Mouse (Mus musculus) neural tube, postnatal 0 days (tissue): ENCODE data around the gene Hist1h2ba. TPM values are rescaled to one million over a fixed set of nuclear protein-coding genes. Genes with fewer than 3 reads are reported as not detected.

Source experiments
- microRNA-seq: library from miRNA; unstranded; fragments of <30 nt; microRNA quantifications from one replicate; pipeline ENCODE4, GENCODE M21; 2016
- polyA plus RNA-seq: library from polyadenylated mRNA; unstranded; fragments of >200 nt; fragmentation: Nextera tagmentation; extraction: Ambion mirVana; gene quantifications from 2 replicates; pipeline ENCODE4 v1.2.1, GENCODE M21; 2015

Gene Hist1h2ba
- polyA plus RNA-seq, result not detected in 2 replicates

GRCm38 (mm10) chr13:23933421-23934210 lies at the start of gene Hist1h2ba:
Gene Hist1h2ba, minus strand, starts transcription at chr13:23934156.

DNA sequence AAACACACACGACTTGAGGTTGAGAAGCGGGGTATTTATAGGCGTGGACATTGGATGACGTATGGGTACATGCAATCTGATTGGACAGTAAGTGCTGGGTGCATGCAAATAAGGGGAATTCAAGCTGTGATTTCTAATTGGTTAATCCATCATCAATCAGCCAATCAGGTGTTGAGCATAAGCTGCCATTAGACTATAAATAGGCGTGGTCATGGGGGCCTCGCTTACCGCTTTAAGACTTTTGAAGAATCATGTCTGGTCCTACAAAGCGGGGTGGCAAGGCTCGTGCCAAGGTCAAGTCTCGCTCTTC lies 210 bp upstream of the Hist1h2ba start, which contains the start of gene Hist1h2aa:
Gene Hist1h2aa, plus strand, starts transcription at position 252 of the 310 bp plus-strand sequence.

DNA sequence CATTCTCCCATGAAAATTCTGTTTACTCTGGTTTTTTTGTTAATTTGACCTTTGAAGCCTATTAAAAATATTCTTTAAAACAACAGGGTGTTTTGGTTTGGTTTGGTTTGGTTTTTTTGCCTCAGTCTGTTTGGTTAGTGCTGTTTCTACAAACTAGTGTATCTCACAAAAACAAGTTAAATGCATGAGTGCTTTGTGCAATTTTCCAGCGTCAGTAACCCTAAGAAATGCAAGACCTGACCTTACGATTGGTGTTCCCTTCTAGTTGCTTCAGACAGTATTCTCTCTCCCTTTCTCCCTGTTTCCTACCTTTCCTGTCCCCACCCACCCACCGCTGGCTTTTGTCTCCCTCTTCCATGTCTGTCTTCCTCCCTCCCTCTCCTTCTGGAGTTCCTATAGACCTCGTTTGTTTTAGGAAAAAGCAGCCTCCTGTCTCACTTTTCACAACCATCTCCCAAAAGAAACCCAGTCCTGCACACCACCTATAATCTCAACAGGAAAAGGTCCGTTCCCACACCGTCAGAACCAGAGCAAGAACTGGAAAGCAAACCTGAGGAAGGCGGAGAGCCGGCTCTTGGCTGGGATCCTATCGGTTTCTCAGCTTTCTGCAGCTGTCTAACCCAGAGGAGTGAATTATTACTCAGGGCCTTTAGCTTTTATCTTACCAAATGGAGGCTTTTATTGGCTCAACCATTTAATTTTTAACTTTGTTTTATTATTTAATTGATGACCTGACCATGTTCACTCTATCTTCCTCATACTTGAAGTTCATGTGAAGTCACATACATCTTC lies 19.4 kb downstream of the Hist1h2ba start, which contains the start of gene Slc17a4:
Gene Slc17a4, minus strand, starts transcription at position 634 of the 792 bp plus-strand sequence.

Small RNAs within 50 kb of the gene (microRNA-seq; reads per million reads assigned to microRNA genes)
- gene Gm44344, result not detected

Other genes starting within 250 kb of the Hist1h2ba start
- 37.8 and 45.4 TPM in 2 replicates for gene Hist1h2bc, start 250.0 kb downstream of the Hist1h2ba start, polyA plus RNA-seq
- gene Hist1h1t, start 238.3 kb downstream of the Hist1h2ba start, polyA plus RNA-seq, result not detected in 2 replicates
- gene Hist1h4c, start 235.7 kb downstream of the Hist1h2ba start, polyA plus RNA-seq, result 2.4 and 3.7 TPM in 2 replicates
- gene Hfe, start 223.3 kb downstream of the Hist1h2ba start, polyA plus RNA-seq, result 6.6 and 7.2 TPM in 2 replicates
- gene Hist1h1c, start 195.3 kb downstream of the Hist1h2ba start, polyA plus RNA-seq, result 16.4 and 22.5 TPM in 2 replicates
- not detected in 2 replicates for gene Hist1h3c, start 188.6 kb downstream of the Hist1h2ba start, polyA plus RNA-seq
- 0.62 TPM in 1 of 2 replicates, not detected in the other for gene Hist1h2bb, start 187.4 kb downstream of the Hist1h2ba start, polyA plus RNA-seq
- gene Hist1h2ab, start 183.0 kb downstream of the Hist1h2ba start, polyA plus RNA-seq, result 2.7 and 4.7 TPM in 2 replicates
- 0.58 TPM in 1 of 2 replicates, not detected in the other for gene Hist1h3b, start 181.9 kb downstream of the Hist1h2ba start, polyA plus RNA-seq
- 1.2 TPM in 1 of 2 replicates, not detected in the other for gene Hist1h4b, start 177.1 kb downstream of the Hist1h2ba start, polyA plus RNA-seq
- 0.54 TPM in 1 of 2 replicates, not detected in the other for gene Hist1h4a, start 172.9 kb downstream of the Hist1h2ba start, polyA plus RNA-seq
- gene Hist1h3a, start 171.8 kb downstream of the Hist1h2ba start, polyA plus RNA-seq, result 0.66 and 0.94 TPM in 2 replicates
- 0.50 and 0.66 TPM in 2 replicates for gene Hist1h1a, start 170.5 kb downstream of the Hist1h2ba start, polyA plus RNA-seq
- not detected in 2 replicates for gene Trim38, start 164.2 kb downstream of the Hist1h2ba start, polyA plus RNA-seq
- not detected in 2 replicates for gene Slc17a2, start 127.2 kb downstream of the Hist1h2ba start, polyA plus RNA-seq
- gene Slc17a3, start 94.7 kb downstream of the Hist1h2ba start, polyA plus RNA-seq, result not detected in 2 replicates
- not detected in 2 replicates for gene Slc17a1, start 66.4 kb downstream of the Hist1h2ba start, polyA plus RNA-seq
- gene Slc17a4, start 19.1 kb downstream of the Hist1h2ba start, polyA plus RNA-seq, result not detected in 2 replicates
- gene Hist1h2aa, start 306 bp upstream of the Hist1h2ba start, polyA plus RNA-seq, result not detected in 2 replicates
- gene Scgn, start 57.1 kb upstream of the Hist1h2ba start, polyA plus RNA-seq, result 0.88 and 0.98 TPM in 2 replicates